Mouse (Mus musculus) urinary bladder, postnatal 36 days (tissue): ENCODE data around the gene Hist2h2ac.
"Not testable (repeated sequence)": the region's sequence is repeated elsewhere in the genome, so short reads cannot be mapped to it uniquely, and the experiment has no call there.

Source experiments
- DNase-seq, 2 experiments: peaks; one replicate each; pipeline ENCODE4 v3.0.0; 2022; ENCODE audit warnings: low spot score in 2 of 2, mixed read lengths in 1 of 2

The Hist2h2ac gene

DNA sequence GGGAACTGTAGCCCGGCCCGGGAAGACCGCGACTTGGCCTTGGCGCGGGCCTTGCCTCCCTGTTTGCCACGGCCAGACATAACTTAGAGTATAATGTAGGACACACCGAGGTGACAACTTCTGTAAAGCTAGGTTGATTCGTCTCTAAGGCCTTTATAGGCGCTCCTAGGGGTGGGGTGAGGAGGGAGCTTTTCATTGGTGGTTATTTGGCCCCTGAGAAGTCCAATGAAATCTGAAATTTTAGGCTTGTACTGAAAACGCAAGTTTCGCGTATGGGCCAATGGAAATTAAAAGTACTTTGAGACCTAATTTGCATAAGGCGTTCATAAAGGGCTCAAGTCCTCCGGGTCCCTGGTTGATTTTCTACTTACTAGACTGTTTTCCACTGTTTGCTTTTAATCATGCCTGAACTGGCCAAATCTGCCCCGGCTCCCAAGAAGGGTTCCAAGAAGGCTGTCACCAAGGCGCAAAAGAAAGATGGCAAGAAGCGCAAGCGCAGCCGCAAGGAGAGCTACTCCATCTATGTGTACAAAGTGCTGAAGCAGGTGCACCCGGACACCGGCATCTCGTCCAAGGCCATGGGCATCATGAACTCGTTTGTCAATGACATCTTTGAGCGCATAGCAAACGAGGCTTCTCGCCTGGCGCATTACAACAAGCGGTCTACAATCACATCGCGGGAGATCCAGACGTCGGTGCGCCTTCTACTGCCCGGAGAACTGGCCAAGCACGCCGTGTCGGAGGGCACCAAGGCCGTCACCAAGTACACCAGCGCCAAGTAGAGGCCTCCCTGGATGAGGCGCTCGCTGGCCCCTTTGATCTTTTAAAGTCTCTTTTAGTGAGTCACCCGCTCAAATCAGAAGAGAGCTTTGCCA is at the start of gene Hist2h2ac, which contains the start of gene Hist2h2be:
Gene Hist2h2ac (minus strand): TSS at position 116 of the 875 bp plus-strand sequence.
Gene Hist2h2be (plus strand): TSS at position 355 of the 875 bp plus-strand sequence.
- DNase-seq, result peak; percentile 78 to 87

GRCm38 (mm10) chr3:96269511-96270474 is 49.1 kb upstream of the Hist2h2ac start, which contains the start of gene Hist2h2bb:
Gene Hist2h2bb, plus strand, starts transcription at chr3:96269752.
- DNase-seq, result peak; percentile 85 to 90

- DNase-seq, result not testable (repeated sequence)
These were observed 48.2 kb upstream of the Hist2h2ac start for GRCm38 (mm10) chr3:96268776-96269378.

- peak; percentile 74 to 80 for DNase-seq
These were observed 47.5 kb upstream of the Hist2h2ac start, which contains the start of gene Hist2h3b for GRCm38 (mm10) chr3:96268051-96268775. Gene Hist2h3b, plus strand, starts transcription at chr3:96268654.

DNA sequence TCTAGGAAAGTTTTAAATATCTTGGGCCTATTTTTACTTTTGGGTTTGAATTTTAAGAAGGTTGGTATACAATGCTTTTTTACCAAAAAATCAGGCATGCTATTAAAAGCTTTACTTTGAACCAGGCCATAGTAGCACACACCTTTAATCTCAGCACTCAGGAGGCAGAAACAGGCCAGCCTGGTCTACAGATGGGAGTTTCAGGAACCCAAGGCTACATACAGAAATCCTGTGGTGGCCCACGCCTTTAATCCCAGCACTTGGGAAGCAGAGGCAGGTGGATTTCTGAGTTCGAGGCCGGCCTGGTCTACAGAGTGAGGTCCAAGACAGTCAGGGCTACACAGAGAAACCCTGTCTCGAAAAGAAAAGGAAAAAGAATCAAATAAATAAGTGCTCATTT is 46.9 kb upstream of the Hist2h2ac start:
- DNase-seq, result no peak

GRCm38 (mm10) chr3:96266132-96266710 is 45.5 kb upstream of the Hist2h2ac start:
- DNase-seq, result no peak

DNA sequence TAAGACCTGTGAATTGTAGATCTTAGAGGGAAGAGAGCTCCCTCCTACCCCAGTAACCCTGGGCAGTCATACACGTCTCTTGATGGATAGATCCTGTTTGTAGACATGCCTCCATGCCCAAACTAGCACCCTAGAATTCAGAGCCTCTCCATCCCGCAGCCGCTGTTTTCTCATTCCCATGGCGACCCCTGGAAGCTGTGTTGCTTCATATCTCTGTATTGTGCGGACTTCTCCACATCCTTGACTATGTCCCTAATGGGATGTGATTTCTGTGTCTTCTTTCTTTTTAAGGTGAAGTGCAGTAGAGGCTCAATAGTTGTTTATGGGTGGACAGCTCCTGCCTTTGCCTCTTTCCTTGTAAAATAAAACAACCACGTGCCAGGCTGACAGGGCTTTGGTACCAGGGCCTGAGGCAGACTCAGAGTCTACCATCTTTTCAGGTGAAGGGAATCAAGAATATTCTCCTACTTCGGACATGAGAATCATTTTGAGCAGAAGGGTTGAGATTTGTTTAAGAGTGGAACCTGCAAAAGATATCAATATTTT is 43.8 kb upstream of the Hist2h2ac start:
- DNase-seq, result no peak

DNA sequence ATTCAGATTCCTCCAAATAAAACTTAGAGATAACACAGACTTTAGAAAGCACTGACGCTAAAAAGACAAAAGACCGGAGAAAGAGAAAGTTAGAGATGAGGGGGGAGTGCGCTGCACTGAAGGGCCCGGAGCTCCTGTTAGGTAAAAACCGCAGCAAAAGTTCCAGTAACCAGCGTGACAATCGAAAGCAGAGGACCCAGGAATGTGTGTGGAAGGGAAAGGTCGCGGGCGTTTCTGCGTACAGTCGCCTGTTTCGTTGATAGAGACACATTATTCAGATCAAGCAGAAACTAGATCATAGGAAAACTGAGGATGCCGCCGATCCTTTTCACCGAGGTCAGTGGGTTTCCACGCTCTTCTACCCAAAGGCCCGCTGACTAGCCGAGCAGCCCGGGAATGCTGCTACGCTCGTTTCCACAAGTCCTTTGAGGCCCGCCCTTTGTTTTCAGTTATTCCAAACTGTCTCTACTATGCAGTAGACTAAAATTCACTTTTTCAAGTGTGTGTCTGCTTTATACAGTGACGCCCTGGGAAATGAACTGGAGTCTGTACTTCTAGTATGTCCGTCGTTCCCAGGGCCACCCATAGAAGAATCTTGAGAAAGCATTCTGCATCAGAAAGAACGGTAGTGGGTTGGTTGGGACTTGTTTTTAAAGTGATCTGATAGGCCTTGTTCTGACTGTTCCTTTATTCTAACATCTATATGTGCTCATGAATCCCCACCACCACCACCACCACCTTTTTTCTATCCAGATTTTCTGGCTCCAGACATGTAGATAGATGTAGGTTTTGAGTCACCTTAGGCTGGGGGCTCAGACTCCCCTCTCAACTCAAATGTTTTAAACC is 43.1 kb upstream of the Hist2h2ac start:
- DNase-seq, result peak; percentile 59 to 60

- peak; percentile 97 to 99 for DNase-seq
These were observed 42.4 kb upstream of the Hist2h2ac start, which contains the start of gene Hist2h4 for GRCm38 (mm10) chr3:96262979-96263550. Gene Hist2h4, minus strand, starts transcription at chr3:96263311.

- DNase-seq, result peak; percentile 80 to 90
These were observed 41.7 kb upstream of the Hist2h2ac start for GRCm38 (mm10) chr3:96262216-96262875.

- DNase-seq, result no peak
These were observed 40.9 kb upstream of the Hist2h2ac start for GRCm38 (mm10) chr3:96261623-96262022.

GRCm38 (mm10) chr3:96260220-96260619 is 39.5 kb upstream of the Hist2h2ac start:
- no peak for DNase-seq

DNA sequence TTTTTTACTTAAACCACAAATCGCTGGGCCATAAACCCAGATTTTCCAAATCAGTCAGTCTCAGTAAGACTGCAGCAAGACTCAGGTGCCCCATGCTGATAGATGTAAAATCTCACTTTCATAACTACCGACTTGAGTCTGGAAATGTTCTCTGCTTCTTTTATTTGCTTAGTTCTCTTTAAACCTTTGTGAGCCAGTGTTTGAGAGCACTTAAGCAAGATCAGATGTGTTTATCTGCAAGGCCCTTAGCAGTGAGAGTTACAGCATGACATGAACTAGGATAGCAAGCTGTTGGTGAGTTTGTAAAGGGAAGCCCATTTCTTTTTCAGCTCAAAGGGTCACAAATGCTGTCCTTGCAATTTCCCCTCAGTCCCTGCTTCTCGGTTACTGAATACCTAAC is 36.5 kb upstream of the Hist2h2ac start:
- no peak for DNase-seq

DNA sequence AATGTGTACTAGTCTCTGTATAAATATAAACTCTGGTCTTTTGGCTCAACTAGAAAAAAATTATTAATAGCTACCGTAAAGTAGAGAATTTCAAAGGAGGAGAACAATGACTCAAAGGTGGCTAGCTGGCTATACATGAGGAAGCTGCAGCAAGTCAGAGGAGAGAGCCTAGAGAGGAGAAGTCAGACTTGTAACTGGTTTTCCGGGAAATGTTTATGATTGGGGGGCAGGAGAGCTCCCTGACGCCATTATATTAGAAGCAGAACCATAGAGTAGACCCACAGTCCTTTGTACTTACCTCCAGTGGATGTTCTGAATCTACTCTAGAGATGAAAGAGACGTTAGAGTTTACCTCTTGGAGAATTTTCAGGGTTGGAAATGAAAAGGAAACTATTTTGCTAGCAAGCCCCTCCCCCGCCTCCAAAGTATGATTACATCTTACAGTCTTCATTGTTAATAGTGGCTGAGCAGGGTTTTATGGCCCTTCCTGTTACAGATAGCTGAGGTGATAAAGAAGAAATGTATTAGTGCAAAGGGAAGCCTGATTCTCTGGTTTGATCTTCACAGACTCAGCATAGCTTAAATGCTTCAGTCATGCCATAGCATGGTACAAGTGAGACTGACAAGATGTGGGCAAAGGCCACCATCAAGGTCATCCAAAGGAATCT is 35.4 kb upstream of the Hist2h2ac start:
- DNase-seq, result no peak

- DNase-seq, result peak; percentile 43 to 49
These were observed 34.1 kb upstream of the Hist2h2ac start for GRCm38 (mm10) chr3:96254683-96255355.

DNA sequence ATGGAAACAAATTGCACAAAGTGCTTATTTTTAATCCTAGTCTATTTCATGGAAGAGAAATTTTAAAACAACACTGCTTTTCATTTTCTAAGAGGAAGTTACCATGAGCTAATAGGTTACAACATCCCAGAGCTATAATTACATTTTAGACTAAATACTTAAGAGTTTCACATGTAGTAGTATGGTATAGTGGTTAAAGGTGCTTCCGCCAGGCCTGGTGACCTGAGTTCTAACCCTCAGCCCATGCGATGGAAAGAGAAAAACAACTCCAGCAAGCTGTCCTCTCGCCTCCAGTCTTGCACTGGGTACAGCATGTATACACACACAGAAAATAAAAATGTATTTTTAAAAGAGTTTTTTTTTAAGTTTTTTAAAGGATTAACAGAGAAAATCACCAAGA is 31.1 kb upstream of the Hist2h2ac start:
- no peak for DNase-seq

- DNase-seq, result no peak
These were observed 30.2 kb upstream of the Hist2h2ac start for GRCm38 (mm10) chr3:96250890-96251289.
